Mouse (Mus musculus): ENCODE results near the gene Zfp870. TPM values are rescaled to one million over a fixed set of nuclear protein-coding genes. Genes with fewer than 3 reads are reported as not detected.
"Not testable (repeated sequence)": the region's sequence is repeated elsewhere in the genome, so short reads cannot be mapped to it uniquely, and the experiment has no call there.

Zfp870 gene
- total RNA-seq, 2 experiments from 2014 or later = 9.3 to 10.2 TPM

GRCm38 (mm10) chr17:32872091-32872490 is 19.4 kb downstream of the Zfp870 start:
- DNase-seq = no peak
- intact Hi-C loops (cut with DNase I) = no loop called here

- DNase-seq = no peak
- intact Hi-C loops (cut with DNase I) = no loop called here
Observed at GRCm38 (mm10) chr17:32871483-32871882, 20.0 kb downstream of the Zfp870 start.

GRCm38 (mm10) chr17:32867266-32867665 is 24.2 kb downstream of the Zfp870 start:
- DNase-seq; intact Hi-C loops (cut with DNase I): not testable (repeated sequence)

- intact Hi-C loops (cut with DNase I); DNase-seq: not testable (repeated sequence)
Observed at GRCm38 (mm10) chr17:32856713-32857112, 34.7 kb downstream of the Zfp870 start.

- DNase-seq = no peak
- intact Hi-C loops (cut with DNase I) = no loop called here
Observed at GRCm38 (mm10) chr17:32851581-32851980, 39.9 kb downstream of the Zfp870 start.

GRCm38 (mm10) chr17:32841388-32841787 is 50.1 kb downstream of the Zfp870 start:
- intact Hi-C loops (cut with DNase I) = no loop called here
- no peak for DNase-seq

GRCm38 (mm10) chr17:32839083-32839802 is 52.2 kb downstream of the Zfp870 start:
- DNase-seq = no peak
- intact Hi-C loops (cut with DNase I) = no loop called here

GRCm38 (mm10) chr17:32830418-32830782 is 61.0 kb downstream of the Zfp870 start:
- intact Hi-C loops (cut with DNase I) = no loop called here

GRCm38 (mm10) chr17:32829540-32830417 is 61.7 kb downstream of the Zfp870 start, which contains the start of gene Zfp799:
Zfp799 (minus strand) TSS chr17:32830261.
- intact Hi-C loops (cut with DNase I) = no loop called here
- DNase-seq = peak; percentile 73

More at GRCm38 (mm10) chr17:32830418-32830782, 61.0 kb downstream of the Zfp870 start:
- DNase-seq = no peak

Other genes starting within 250 kb of the Zfp870 start
- not detected for gene Cyp4f40, start 232.7 kb downstream of the Zfp870 start, total RNA-seq (2021)
- gene Cyp4f15, start 206.0 kb downstream of the Zfp870 start, total RNA-seq (2021) = 1 to 10 TPM; 2.9 to 3.3 TPM
- gene Zfp871, start 103.4 kb downstream of the Zfp870 start, total RNA-seq (2021) = 10 to 100 TPM; 78.3 to 86.9 TPM
- 10 to 100 TPM; 17.2 to 18.0 TPM for gene Zfp811, start 81.7 kb downstream of the Zfp870 start, total RNA-seq (2021)
- gene Zfp799, start 61.4 kb downstream of the Zfp870 start, total RNA-seq (2021) = 10 to 100 TPM; 21.6 to 23.2 TPM
- under 1 TPM in 1 of 2 experiments, not detected in 1; 0.95 TPM for gene Cyp4f14, start 25.7 kb upstream of the Zfp870 start, total RNA-seq (2021)
- gene Cyp4f13, start 55.8 kb upstream of the Zfp870 start, total RNA-seq (2021) = 10 to 100 TPM in 1 of 2 experiments, 1 to 10 TPM in 1; 5.8 to 10.2 TPM
- gene Zfp472, start 74.2 kb upstream of the Zfp870 start, total RNA-seq (2021) = 1 to 10 TPM; 5.7 to 5.9 TPM
- 10 to 100 TPM; 17.1 to 19.2 TPM for gene Zfp952, start 101.5 kb upstream of the Zfp870 start, total RNA-seq (2021)
- 10 to 100 TPM; 24.5 to 25.6 TPM for gene Zfp763, start 141.8 kb upstream of the Zfp870 start, total RNA-seq (2021)
- not detected for gene 4921501E09Rik, start 176.4 kb upstream of the Zfp870 start, total RNA-seq (2021)
- 10 to 100 TPM; 28.2 to 32.1 TPM for gene Zfp563, start 197.7 kb upstream of the Zfp870 start, total RNA-seq (2021)
- under 1 TPM; 0.38 to 0.91 TPM for gene Morc2b, start 248.0 kb upstream of the Zfp870 start, total RNA-seq (2021)

Measured in left cerebral cortex, postnatal 4 days (tissue).